Mouse (Mus musculus): Measurements from ENCODE around the gene Lrrc46. TPM values are rescaled to one million over a fixed set of nuclear protein-coding genes. Genes with fewer than 3 reads are reported as not detected.

Gene Lrrc46
- polyA plus RNA-seq, 2 experiments from 2014 or later = not detected

- ATAC-seq = no peak
These were observed 31.9 kb downstream of the Lrrc46 start for GRCm38 (mm10) chr11:97009198-97009790.

- ATAC-seq = peak; percentile 84
These were observed 34.0 kb downstream of the Lrrc46 start for GRCm38 (mm10) chr11:97007093-97007794.

GRCm38 (mm10) chr11:97003170-97003569 is 38.0 kb downstream of the Lrrc46 start:
- ATAC-seq = no peak

GRCm38 (mm10) chr11:96997380-96997956 is 43.7 kb downstream of the Lrrc46 start:
- no peak for ATAC-seq

- ATAC-seq = no peak
These were observed 44.3 kb downstream of the Lrrc46 start for GRCm38 (mm10) chr11:96996773-96997379.

DNA sequence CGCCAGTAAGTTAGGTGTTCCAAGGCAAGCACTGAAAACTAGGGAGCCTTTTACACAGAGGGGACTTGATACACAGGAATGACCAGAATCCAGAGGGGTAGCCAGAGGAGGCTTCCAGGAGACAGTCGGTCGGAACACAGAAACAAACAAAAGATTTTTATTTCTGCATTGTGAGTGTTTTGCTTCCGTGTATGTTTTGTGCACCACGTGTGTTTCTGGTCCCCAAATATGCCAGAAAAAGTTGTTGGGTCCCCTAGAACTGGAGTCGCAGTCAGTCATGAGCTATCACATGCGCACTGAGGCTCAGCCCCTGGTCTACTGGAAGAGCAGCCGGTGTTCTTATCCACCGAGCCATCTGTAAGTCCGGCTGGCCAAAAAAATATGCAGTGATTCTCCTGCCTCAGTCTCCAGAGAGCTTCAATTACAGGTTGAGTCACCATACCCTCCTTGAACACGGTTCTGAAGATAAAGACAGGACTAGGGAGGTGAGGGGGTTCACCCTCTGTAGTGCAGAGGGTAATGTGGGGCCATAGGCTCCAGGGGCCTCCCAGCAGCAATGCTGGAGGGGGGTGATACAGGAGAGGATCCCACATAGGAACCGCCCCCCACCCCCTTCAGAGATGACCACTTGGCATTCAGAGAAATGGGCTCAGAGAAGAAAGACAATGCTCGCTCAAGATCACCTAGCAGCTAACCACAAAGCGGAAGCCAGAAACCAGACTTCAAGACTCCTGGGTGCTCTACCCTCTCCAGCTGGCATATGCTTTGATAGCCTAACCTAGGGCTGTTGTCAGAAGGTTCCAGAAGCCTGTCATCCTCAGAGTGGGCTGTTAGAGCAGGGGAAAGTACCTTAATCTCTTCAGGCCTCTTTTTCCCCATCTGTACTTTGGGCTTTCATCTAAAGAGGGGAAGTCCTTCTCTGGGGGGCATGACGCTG is 45.1 kb downstream of the Lrrc46 start:
- peak; percentile 95 for ATAC-seq

- no peak for ATAC-seq
These were observed 46.2 kb downstream of the Lrrc46 start for GRCm38 (mm10) chr11:96995031-96995430.

DNA sequence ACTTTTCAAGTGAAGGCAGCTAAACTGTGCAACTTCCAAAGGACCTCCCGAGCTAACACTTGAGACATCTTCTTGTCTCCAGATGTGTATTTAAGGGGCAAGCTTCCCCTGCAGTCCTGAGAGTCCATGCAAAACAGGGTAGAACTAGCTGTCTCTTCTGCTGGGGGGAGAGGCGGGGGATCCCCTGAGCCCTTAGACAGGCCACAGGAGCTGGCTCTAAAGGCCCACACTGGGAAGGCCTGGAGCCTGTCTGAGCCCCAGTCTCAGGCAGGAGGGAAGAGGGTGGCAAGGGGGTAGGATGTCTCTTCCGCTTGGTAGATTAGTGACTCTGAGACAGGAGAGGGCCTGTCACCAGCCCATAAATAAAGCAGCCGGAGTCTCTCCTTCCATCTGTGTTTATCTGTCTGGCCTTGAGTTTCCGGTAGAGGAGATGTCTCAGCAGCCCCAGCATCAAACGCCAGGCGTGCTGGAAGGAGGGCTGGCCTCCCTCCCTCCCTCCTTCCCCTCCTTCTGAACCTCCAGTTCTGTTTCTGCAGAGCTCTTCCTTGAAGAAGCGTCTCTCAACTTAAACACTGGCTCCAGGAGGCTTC is 48.4 kb downstream of the Lrrc46 start:
- ATAC-seq = no peak

DNA sequence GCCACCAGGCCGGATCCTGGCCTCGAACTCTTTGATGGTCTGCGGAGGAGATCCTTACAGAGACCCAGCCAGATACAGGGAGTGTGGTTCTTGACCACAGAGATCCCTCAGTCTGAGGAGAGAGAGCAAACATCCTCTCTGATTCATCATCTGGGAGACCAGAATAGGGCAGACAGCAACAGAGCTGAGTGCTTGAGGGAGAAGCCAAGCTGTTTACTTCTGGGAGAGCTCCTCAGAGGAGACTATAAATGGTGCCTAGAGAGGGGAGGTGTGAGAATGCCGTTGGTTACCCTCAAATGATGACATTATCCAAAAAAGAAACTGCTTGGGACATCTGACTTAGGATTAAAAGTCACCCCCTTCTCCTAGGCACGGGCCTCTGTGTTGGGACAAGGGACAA is 49.7 kb downstream of the Lrrc46 start:
- no peak for ATAC-seq

GRCm38 (mm10) chr11:96987873-96988655 is 53.1 kb downstream of the Lrrc46 start:
- peak; percentile 89 for ATAC-seq

GRCm38 (mm10) chr11:96986463-96986862 is 54.7 kb downstream of the Lrrc46 start:
- ATAC-seq = no peak

DNA sequence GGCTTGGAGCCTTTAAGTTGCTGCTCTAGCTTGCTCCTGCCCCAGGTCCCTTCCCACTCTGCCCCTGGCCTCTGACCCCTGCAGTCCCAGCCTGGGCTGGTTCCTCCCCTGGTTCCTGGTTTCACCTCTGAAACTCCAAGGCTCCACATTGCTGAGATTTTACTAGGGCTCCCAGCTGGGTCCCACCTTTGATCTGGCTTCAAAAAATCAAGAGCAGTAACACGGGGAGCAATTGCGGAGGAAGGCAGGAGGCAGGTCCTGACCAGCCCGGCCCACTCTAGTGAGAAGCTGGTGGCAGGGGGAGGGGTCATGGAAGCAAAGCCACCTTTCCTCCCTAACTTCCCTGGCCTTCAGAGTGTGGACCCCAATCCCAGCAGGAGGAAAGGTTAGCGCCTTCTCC is 56.3 kb downstream of the Lrrc46 start:
- no peak for ATAC-seq

Other genes starting within 250 kb of the Lrrc46 start
- gene Nfe2l1, start 211.4 kb downstream of the Lrrc46 start, polyA plus RNA-seq (2017; shearing (Covaris generic)) = 10 to 100 TPM; 19.7 to 22.1 TPM
- gene Copz2, start 191.5 kb downstream of the Lrrc46 start, polyA plus RNA-seq (2017; shearing (Covaris generic)) = not detected
- gene Cdk5rap3, start 124.9 kb downstream of the Lrrc46 start, polyA plus RNA-seq (2017; shearing (Covaris generic)) = 10 to 100 TPM; 86.7 to 92.1 TPM
- under 1 TPM in 1 of 2 experiments, not detected in 1; 0.15 TPM for gene Prr15l, start 113.3 kb downstream of the Lrrc46 start, polyA plus RNA-seq (2017; shearing (Covaris generic))
- 10 to 100 TPM; 25.6 to 33.4 TPM for gene Pnpo, start 97.4 kb downstream of the Lrrc46 start, polyA plus RNA-seq (2017; shearing (Covaris generic))
- 10 to 100 TPM; 22.5 to 26.6 TPM for gene Sp2, start 58.4 kb downstream of the Lrrc46 start, polyA plus RNA-seq (2017; shearing (Covaris generic))
- not detected for gene Sp6, start 28.0 kb downstream of the Lrrc46 start, polyA plus RNA-seq (2017; shearing (Covaris generic))
- 10 to 100 TPM in 1 of 2 experiments, 1 to 10 TPM in 1; 5.4 to 10.6 TPM for gene Scrn2, start 11.5 kb downstream of the Lrrc46 start, polyA plus RNA-seq (2017; shearing (Covaris generic))
- gene Mrpl10, start 153 bp upstream of the Lrrc46 start, polyA plus RNA-seq (2017; shearing (Covaris generic)) = 10 to 100 TPM; 56.6 to 58.0 TPM
- gene Osbpl7, start 9.2 kb upstream of the Lrrc46 start, polyA plus RNA-seq (2017; shearing (Covaris generic)) = 10 to 100 TPM; 21.3 to 25.8 TPM
- gene Tbx21, start 73.9 kb upstream of the Lrrc46 start, polyA plus RNA-seq (2017; shearing (Covaris generic)) = 1 to 10 TPM; 4.5 to 5.6 TPM
- gene Tbkbp1, start 110.1 kb upstream of the Lrrc46 start, polyA plus RNA-seq (2017; shearing (Covaris generic)) = under 1 TPM in 1 of 2 experiments, not detected in 1; 0.37 TPM
- gene Kpnb1, start 146.5 kb upstream of the Lrrc46 start, polyA plus RNA-seq (2017; shearing (Covaris generic)) = 10 to 100 TPM; 28.8 to 40.6 TPM
- 10 to 100 TPM; 36.1 to 43.0 TPM for gene Npepps, start 239.2 kb upstream of the Lrrc46 start, polyA plus RNA-seq (2017; shearing (Covaris generic))